Mouse (Mus musculus) heart, adult 2 months (tissue): ENCODE data around the gene Arhgap35.

ENCODE experiments used
- CTCF ChIP-seq: fragments of 200-600 bp; IDR thresholded peaks from 2 replicates; pipeline ENCODE4 v1.8.1; 2022; ENCODE audit warnings: antibody characterized with exemption, mild to moderate bottlenecking, moderate library complexity
- EP300 ChIP-seq: fragments of 200-500 bp; IDR thresholded peaks from 2 replicates; pipeline ENCODE4 v1.6.1; 2011; ENCODE audit warnings: low read depth, low read length, control low read depth; ENCODE audit not compliant: insufficient read depth

DNA sequence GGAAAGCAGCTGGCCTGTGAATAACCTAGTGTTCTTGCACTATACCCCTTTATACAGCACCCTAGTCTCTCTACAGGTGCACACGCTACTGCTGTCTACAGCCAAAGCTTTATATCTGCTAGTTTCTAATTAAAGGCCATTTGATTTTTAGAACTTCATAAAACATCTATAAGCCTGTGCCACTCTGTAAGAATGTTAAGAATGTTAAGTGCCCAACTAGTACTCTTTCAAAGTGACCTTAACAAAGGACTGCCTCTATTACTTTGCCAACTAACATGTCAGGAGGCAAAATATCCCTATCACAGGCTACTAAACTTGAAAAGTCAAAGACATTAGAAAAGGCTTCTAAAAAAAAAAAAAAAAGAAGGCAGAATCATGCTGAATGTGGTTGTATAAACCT, 31.0 kb downstream of the Arhgap35 start:
- no peak for TF ChIP-seq CTCF
- no peak for TF ChIP-seq EP300
